Mouse (Mus musculus) forebrain, embryonic 15.5 days (tissue): ENCODE measurements around the gene Cfap57. TPM values are rescaled to one million over a fixed set of nuclear protein-coding genes. Genes with fewer than 3 reads are reported as not detected.
A peak's percentile ranks its signal among the peaks of the same experiment; 100 is the strongest.

ENCODE experiments used
- ATAC-seq: fragments of 200-750 bp; cut with Nextera tagmentation; replicated peaks from 2 replicates; pipeline ENCODE4 v1.8.0; 2017; ENCODE audit warnings: mild to moderate bottlenecking, moderate TSS enrichment, moderate library complexity
- H3K27ac ChIP-seq: fragments of 300-500 bp; sonication (generic); replicated peaks from 2 replicates; pipeline ENCODE4 v1.5.1; 2015; ENCODE audit warnings: mild to moderate bottlenecking, inconsistent platforms
- H3K27me3 ChIP-seq: fragments of 300-500 bp; sonication (generic); 2 replicates; pipeline ENCODE4 v1.6.1; 2015; ENCODE audit warnings: inconsistent platforms
- H3K36me3 ChIP-seq: fragments of 300-500 bp; sonication (generic); 2 replicates; pipeline ENCODE4 v1.6.1; 2015; ENCODE audit warnings: mild to moderate bottlenecking, inconsistent platforms
- H3K4me1 ChIP-seq: fragments of 300-500 bp; sonication (generic); 2 replicates; pipeline ENCODE4 v1.6.1; 2015; ENCODE audit warnings: inconsistent platforms
- H3K4me2 ChIP-seq: fragments of 300-500 bp; sonication (generic); replicated peaks from 2 replicates; pipeline ENCODE4 v1.6.1; 2015; ENCODE audit warnings: mild to moderate bottlenecking, inconsistent platforms
- H3K4me3 ChIP-seq: fragments of 300-500 bp; sonication (generic); 2 replicates; pipeline ENCODE4 v1.5.1; 2015; ENCODE audit warnings: mild to moderate bottlenecking, inconsistent platforms
- H3K9ac ChIP-seq: fragments of 300-500 bp; sonication (generic); replicated peaks from 2 replicates; pipeline ENCODE4 v1.6.1; 2015; ENCODE audit warnings: mild to moderate bottlenecking, inconsistent platforms
- H3K9me3 ChIP-seq: fragments of 300-500 bp; sonication (generic); 2 replicates; pipeline ENCODE4 v1.6.1; 2016; ENCODE audit warnings: inconsistent platforms
- WGBS: fragments of 180-500 bp; shearing (Covaris S2); methylation state at CpG from one replicate; pipeline ENCODE4 v1.1.7; 2015; ENCODE audit warnings: mixed read lengths; 5-methylcytosine and 5-hydroxymethylcytosine counted together
- polyA plus RNA-seq: library from polyadenylated mRNA; unstranded; fragments of >200 nt; fragmentation: Nextera tagmentation; extraction: Ambion mirVana; gene quantifications from 2 replicates; pipeline ENCODE4 v1.2.1, GENCODE M21; 2015

Gene Cfap57
- 0.52 and 0.73 TPM in 2 replicates for polyA plus RNA-seq

DNA sequence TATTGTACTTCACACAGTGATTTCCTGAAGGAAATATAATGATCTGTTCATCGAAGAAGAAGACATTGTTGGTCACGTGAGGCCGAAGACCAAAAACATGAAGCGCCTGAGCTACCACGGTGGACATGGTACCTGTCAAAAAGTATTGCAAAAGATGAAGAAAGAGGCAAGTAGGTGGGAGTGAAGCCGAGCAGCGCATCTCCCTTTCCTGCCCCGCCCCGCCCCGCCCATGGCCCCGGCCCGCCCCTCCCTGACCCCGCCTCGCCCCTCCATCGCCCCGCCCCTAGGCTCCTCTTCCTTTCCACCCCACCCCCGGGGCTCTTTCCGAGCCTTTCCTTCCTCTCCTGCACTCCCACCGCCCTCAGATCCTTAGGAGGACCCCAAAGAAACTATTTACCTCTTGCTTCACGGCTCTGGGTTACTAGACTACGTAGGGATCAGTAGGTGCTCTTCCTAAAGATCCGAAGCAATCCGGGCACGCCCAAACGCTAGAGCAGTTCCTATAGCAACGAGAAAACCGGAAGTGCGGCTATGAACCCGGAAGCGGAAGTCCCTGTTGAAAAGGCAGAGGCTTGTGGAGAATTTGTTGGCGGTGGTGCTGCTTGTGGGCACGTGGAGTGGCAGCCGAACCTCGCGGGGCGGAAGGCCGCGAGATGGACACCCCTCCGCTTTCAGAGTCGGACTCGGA lies at the start of gene Cfap57, which contains the start of gene Ebna1bp2:
TSS of gene Cfap57 (minus strand) at position 499 of the 688 bp plus-strand sequence.
TSS of gene Ebna1bp2 (plus strand) at position 521 of the 688 bp plus-strand sequence.
- WGBS: under 1% methylated on average over 35 of the region's 41 CpGs
- Histone ChIP-seq H3K36me3 (peaks cover 23% of the 10 kb centered on the region), H3K9ac (peak within 1 kb of the TSS; percentile 62), H3K4me2 (peak within 1 kb of the TSS; percentile 97), H3K9me3 (no peaks in the 10 kb centered on the region), H3K4me1 (peaks cover 12% of the 10 kb centered on the region), H3K27me3 (no peaks in the 10 kb centered on the region), H3K4me3 (peak within 1 kb of the TSS; percentile 81), H3K27ac (peak within 1 kb of the TSS; percentile 48; the same call in 1 of the 2 replicates)
- peak; percentile 97 for ATAC-seq

DNA sequence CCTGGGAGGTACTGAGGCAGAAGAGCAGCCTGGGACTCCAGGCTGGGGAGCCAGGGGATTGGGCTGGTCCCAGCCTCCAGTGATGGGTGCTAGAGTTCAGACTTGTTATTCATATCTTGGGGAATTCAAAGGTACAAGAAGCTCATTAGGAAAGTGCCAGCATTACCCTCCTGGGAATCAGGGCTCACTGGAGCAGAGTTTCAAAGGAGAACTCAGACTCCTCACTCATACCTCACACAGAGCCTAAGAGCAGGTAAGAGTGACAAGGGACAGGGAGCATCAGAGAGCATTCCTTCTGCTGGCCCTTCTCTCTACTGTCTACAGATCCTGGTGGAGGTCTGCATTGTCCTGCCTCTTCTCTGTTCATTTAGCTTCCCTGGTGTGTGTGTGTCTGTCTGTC lies 38.1 kb upstream of the Cfap57 start, which contains the start of gene Olfr62:
TSS of gene Olfr62 (plus strand) at position 301 of the 400 bp plus-strand sequence.
- Histone ChIP-seq H3K4me1 (no peaks in the 10 kb centered on the region), H3K4me2 (no peak within 1 kb of the TSS), H3K27me3 (no peaks in the 10 kb centered on the region), H3K9ac (no peak within 1 kb of the TSS), H3K36me3 (no peaks in the 10 kb centered on the region), H3K4me3 (no peak within 1 kb of the TSS), H3K9me3 (no peaks in the 10 kb centered on the region), H3K27ac (no peak within 1 kb of the TSS)
- no peak for ATAC-seq

DNA sequence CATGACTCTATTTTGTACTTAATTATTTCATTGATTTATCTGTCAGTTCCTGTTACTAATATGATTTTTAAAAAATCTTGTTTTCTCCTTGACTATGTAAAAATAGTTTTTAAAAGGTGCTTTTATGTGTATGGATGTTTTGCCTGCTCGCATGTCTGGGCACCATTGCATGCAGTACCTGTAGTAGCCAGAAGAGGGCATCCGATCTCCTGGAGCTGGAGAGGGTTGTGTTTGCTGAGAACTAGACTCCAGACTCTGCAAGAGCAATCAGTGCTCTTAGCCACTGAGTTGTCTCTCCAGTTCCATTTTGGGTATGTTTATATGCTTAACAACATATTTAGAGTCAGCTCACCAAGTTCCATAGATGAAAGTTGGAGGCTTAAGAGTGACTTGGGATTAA lies 24.7 kb upstream of the Cfap57 start:
- Histone ChIP-seq H3K36me3 (no peaks in the 10 kb centered on the region), H3K4me1 (no peaks in the 10 kb centered on the region), H3K27ac (no peak overlapping the region), H3K4me3 (no peak overlapping the region), H3K9me3 (no peaks in the 10 kb centered on the region), H3K4me2 (no peak overlapping the region), H3K9ac (no peak overlapping the region), H3K27me3 (no peaks in the 10 kb centered on the region)
- 12% methylated on average over 2 of the region's 2 CpGs for WGBS
- no peak for ATAC-seq

DNA sequence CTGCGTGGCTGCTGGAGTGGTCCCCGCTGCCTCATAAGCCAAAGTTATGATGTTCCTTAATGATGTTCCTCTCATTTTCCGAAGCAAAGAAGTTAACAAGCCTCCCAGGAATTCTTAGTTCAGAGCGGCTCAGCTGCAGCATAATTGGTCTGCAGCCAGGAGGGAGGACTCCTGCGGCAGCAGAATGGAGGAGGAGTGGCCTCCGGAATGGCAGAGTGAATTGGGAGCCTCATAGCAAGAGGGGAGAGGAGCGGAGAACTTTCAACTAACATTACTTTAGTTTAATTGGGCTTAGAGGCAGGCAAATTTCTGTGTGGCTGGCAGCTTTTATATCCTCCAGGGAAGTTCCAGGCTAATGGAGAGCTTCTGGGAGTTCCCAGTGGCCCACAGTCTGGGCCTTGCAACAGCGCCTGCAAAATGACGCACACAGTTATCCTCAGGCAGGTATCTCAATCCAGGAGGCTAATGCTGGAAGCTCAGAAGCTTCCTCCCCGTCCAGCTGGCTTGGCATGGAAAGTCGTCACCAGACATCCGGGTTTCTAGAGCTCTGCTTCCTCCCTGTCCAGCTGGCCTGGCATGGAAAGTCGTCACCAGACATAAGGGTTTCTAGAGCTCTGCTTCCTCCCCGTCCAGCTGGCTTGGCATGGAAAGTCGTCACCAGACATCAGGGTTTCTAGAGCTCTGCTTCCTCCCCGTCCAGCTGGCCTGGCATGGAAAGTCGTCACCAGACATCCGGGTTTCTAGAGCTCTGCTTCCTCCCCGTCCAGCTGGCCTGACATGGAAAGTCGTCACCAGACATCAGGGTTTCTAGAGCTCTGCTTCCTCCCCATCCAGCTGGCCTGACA lies 22.0 kb upstream of the Cfap57 start:
- no peaks in the 10 kb centered on the region for H3K4me1 ChIP-seq
- 25% methylated on average over 20 of the region's 20 CpGs for WGBS

DNA sequence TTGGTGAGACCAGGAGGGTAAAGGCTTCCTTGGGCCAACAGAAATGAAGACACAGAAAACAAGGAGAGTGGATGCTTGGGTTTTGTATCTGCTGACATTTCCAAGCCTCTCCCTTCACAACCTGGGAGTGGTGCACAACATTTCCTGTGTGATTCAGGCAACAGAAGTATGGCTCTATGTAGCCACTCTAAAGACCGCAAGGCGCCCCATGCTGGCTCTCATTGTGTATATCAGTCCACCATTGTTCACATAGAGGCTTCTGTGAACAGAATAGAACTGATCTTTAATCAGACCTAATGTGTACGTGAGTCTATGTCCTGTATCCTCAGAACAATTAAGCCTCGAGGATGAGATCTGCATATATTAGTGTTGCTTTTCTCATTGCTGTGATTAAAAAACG lies 9.7 kb upstream of the Cfap57 start:
- ATAC-seq: no peak
- Histone ChIP-seq H3K9ac (no peak overlapping the region), H3K4me3 (no peak overlapping the region), H3K27me3 (no peaks in the 10 kb centered on the region), H3K4me2 (no peak overlapping the region), H3K27ac (no peak overlapping the region), H3K9me3 (no peaks in the 10 kb centered on the region), H3K4me1 (no peaks in the 10 kb centered on the region), H3K36me3 (peaks cover 58% of the 10 kb centered on the region)
- 70% methylated on average over 5 of the region's 5 CpGs for WGBS

More for the DNA sequence above, 22.0 kb upstream of the Cfap57 start:
- H3K9me3 ChIP-seq: no peaks in the 10 kb centered on the region
- H3K36me3 ChIP-seq: no peaks in the 10 kb centered on the region
- no peak for ATAC-seq
- H3K27me3 ChIP-seq: no peaks in the 10 kb centered on the region
- no peak overlapping the region for H3K4me3 ChIP-seq
- no peak overlapping the region for H3K27ac ChIP-seq
- no peak overlapping the region for H3K9ac ChIP-seq
- no peak overlapping the region for H3K4me2 ChIP-seq

DNA sequence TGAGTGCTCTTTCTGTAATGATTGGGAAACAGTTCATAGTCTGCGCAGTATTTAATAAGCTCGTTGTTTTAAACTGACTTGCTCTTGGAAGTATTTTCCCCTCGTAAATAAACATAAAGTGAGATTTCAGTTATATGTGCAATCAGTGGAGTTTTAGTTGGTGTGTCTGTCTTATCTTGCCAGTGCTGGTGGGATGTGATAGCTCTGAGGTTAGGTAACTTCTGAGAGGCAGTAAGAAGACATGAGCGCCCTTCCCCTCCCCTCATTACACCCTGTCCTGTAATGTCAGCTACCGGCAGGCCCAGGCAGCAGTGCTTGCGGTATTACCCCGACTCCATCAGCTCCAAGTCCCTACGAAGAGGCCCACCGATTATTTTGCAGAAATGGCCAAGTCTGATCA lies 1.2 kb upstream of the Cfap57 start:
- no peak overlapping the region for H3K27ac ChIP-seq
- no peak for ATAC-seq
- H3K36me3 ChIP-seq: peaks cover 36% of the 10 kb centered on the region
- H3K9ac ChIP-seq: peak overlapping the region; percentile 62
- no peaks in the 10 kb centered on the region for H3K9me3 ChIP-seq
- 90% methylated on average over 9 of the region's 9 CpGs for WGBS
- H3K4me1 ChIP-seq: peaks cover 12% of the 10 kb centered on the region
- peak overlapping the region; percentile 81 for H3K4me3 ChIP-seq
- H3K4me2 ChIP-seq: peak overlapping the region; percentile 97
- H3K27me3 ChIP-seq: no peaks in the 10 kb centered on the region

DNA sequence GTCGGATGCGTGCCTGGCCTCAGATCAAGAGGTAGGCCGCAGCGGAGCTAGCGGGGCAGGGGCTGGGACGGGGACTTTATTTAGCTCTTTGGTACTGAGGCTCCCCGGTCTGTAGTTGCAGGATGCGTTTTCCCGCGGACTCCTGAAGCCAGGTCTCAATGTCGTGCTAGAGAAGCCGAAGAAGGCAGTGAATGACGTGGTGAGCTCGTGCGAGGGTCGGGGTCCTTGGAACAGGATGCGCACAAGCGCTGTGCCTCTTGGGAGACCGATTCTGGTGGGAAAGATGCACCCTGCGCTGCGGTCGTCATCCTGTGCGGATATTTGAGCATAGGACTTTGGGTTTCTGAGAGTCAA lies 367 bp upstream of the Cfap57 start:
- no peaks in the 10 kb centered on the region for H3K27me3 ChIP-seq
- no peak; the same call in 1 of the 2 replicates for ATAC-seq
- H3K27ac ChIP-seq: peak overlapping the region; percentile 48; the same call in 1 of the 2 replicates
- peaks cover 12% of the 10 kb centered on the region for H3K4me1 ChIP-seq
- H3K4me3 ChIP-seq: peak overlapping the region; percentile 81
- peak overlapping the region; percentile 62 for H3K9ac ChIP-seq
- H3K9me3 ChIP-seq: no peaks in the 10 kb centered on the region
- H3K4me2 ChIP-seq: peak overlapping the region; percentile 97
- peaks cover 28% of the 10 kb centered on the region for H3K36me3 ChIP-seq
- under 1% methylated on average over 23 of the region's 23 CpGs for WGBS

DNA sequence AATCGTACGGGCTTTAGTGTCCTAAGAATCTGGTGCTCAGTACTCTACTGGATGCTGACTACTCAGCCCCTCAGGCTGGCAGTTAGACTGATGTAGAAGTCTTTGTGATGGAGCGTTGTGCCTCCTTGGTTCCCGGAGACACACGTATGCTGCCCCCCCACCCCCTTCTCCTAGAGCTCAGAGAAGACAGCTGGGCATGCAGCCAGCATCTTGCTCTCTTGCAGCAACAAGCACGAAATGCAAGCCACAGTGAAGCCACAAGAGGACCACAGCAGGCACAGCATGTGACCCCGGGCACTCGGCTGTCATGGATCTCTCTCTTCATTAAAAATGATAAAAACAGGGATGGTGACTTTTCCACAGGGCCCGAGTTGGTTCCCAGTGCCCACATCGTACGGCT lies 5.2 kb downstream of the Cfap57 start:
- Histone ChIP-seq H3K27me3 (no peaks in the 10 kb centered on the region), H3K4me2 (no peak overlapping the region), H3K9me3 (no peaks in the 10 kb centered on the region), H3K36me3 (no peaks in the 10 kb centered on the region), H3K4me3 (no peak overlapping the region), H3K9ac (no peak overlapping the region), H3K27ac (no peak overlapping the region), H3K4me1 (no peaks in the 10 kb centered on the region)
- WGBS: 75% methylated on average over 11 of the region's 11 CpGs
- ATAC-seq: no peak

DNA sequence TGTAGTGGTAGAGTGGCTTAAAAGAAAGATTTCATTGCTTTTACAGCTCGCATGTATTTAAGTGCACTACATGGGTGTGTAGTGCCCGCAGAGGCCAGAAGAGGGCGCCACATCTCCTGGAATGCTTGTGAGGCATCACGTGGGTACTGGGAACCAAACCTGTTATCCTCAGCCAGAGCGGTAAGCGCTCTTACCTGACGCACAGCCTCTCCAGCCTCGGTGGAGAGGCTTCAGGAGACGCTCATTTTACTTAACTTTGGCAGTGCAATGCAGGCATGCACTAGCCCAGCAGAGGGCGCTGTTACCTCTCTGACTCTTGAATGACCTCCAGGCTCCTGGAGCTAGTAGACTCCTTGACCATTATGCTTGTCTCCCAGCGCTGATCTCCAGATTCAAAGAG lies 8.0 kb downstream of the Cfap57 start:
- Histone ChIP-seq H3K27ac (no peak overlapping the region), H3K9me3 (no peaks in the 10 kb centered on the region), H3K4me3 (no peak overlapping the region), H3K4me2 (no peak overlapping the region), H3K9ac (no peak overlapping the region), H3K36me3 (no peaks in the 10 kb centered on the region), H3K4me1 (no peaks in the 10 kb centered on the region), H3K27me3 (no peaks in the 10 kb centered on the region)
- no peak for ATAC-seq
- 23% methylated on average over 11 of the region's 11 CpGs for WGBS

DNA sequence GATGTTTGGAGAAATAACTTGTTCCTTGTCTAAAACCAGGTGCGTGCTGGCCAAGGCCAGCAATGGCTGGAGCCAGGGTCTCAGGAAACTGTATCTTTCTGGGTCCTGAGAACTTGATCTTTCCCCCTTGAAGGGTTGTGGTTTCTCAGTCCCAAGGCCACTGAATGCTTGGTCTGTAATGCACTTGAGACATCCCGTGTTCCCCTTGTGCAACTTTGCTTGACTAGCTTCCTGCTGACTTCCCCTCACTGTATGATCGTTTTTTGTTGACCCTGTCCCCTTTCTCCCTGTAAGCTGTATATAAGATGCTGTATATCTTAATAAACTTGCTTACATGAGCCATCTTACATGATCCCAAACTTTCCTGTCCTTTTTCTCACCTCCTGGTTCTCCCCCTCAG lies 10.7 kb downstream of the Cfap57 start:
- no peak overlapping the region for H3K4me3 ChIP-seq

DNA sequence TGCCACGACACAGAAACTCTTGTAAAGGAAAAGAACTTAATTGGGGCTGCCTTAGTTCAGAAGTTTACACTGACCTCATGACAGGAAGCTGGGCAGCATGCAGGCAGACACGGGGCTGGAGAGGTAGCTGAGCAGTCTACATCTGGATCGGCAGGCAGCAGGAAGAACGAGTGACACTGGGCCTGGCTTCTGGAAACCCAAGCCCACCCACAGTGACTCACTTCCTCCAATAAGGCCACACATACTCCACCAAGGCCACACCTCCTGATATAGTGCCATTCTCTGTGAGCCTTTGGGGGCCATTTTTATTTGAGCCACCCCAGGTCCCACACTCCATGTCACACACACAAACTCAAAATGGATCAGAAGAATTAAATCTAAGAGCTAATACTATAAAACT lies 16.5 kb downstream of the Cfap57 start:
- Histone ChIP-seq H3K9me3 (no peaks in the 10 kb centered on the region), H3K4me2 (no peak overlapping the region), H3K4me1 (no peaks in the 10 kb centered on the region), H3K4me3 (no peak overlapping the region), H3K27ac (no peak overlapping the region), H3K36me3 (no peaks in the 10 kb centered on the region), H3K9ac (no peak overlapping the region), H3K27me3 (no peaks in the 10 kb centered on the region)
- WGBS: 72% methylated on average over 4 of the region's 4 CpGs
- no peak for ATAC-seq

More for the DNA sequence above, 10.7 kb downstream of the Cfap57 start:
- Histone ChIP-seq H3K9me3 (no peaks in the 10 kb centered on the region), H3K4me1 (no peaks in the 10 kb centered on the region), H3K4me2 (no peak overlapping the region), H3K36me3 (no peaks in the 10 kb centered on the region), H3K27ac (no peak overlapping the region), H3K27me3 (no peaks in the 10 kb centered on the region), H3K9ac (no peak overlapping the region)
- no peak for ATAC-seq
- 83% methylated on average over 3 of the region's 3 CpGs for WGBS

DNA sequence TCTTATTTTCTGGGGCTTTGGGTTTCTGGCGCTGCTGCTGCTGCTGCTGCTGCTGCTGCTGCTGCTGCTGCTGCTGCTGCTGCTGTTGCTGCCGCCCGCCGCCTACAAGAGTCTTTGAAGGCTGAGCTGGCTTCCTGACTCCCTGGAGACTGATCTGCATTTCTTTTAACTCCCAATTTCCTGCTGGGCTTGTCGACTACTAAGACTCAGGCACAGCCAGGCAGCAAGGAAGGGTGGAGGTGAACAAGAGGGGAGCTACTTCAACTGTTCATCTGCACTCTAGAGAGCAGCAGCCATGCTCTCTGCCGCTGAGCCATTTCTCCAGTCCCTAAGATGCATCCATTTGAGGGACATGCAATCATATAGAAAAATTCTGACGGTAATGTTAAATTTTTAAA lies 30.8 kb downstream of the Cfap57 start:
- Histone ChIP-seq H3K9me3 (no peaks in the 10 kb centered on the region), H3K4me1 (no peaks in the 10 kb centered on the region), H3K27ac (no peak overlapping the region), H3K27me3 (no peaks in the 10 kb centered on the region), H3K4me2 (no peak overlapping the region), H3K9ac (no peak overlapping the region), H3K36me3 (no peaks in the 10 kb centered on the region), H3K4me3 (no peak overlapping the region)
- ATAC-seq: no peak
- 5% methylated on average over 7 of the region's 7 CpGs for WGBS
